Mouse (Mus musculus): ENCODE results near the gene Robo4. TPM values are rescaled to one million over a fixed set of nuclear protein-coding genes. Genes with fewer than 3 reads are reported as not detected.

Gene Robo4
- 2.6 and 4.5 TPM in 2 replicates for polyA plus RNA-seq (2014; fragmentation: Nextera tagmentation; extraction: Ambion mirVana)

GRCm38 (mm10) chr9:37401802-37402201 is at the start of gene Robo4:
Robo4 (plus strand) TSS chr9:37401897.
- H3K27ac ChIP-seq (replicated peaks; ENCODE audit: low read depth, low read length) = no peak within 1 kb of the TSS
- DNase-seq = no peak
- no peaks in the 10 kb centered on the region for H3K27me3 ChIP-seq (ENCODE audit: control insufficient read depth, insufficient read depth, low read length)
- 18% methylated on average over 7 of the region's 7 CpGs for WGBS
- H3K4me1 ChIP-seq (ENCODE audit: control insufficient read depth, insufficient read depth, low read length) = no peaks in the 10 kb centered on the region
- no peak within 1 kb of the TSS for H3K4me3 ChIP-seq (replicated peaks; ENCODE audit: low read depth, low read length)
- ATAC-seq (ENCODE audit: low FRiP score, low TSS enrichment) = no peak
- H3K4me2 ChIP-seq (ENCODE audit: low read length) = no peak within 1 kb of the TSS
- H3K36me3 ChIP-seq (ENCODE audit: control insufficient read depth, insufficient read depth, low read length) = no peaks in the 10 kb centered on the region
- no peaks in the 10 kb centered on the region for H3K9me3 ChIP-seq (ENCODE audit: control insufficient read depth, low read length)
- H3K9ac ChIP-seq (replicated peaks; ENCODE audit: low read length) = no peak within 1 kb of the TSS

- Histone ChIP-seq H3K9me3 (ENCODE audit: control insufficient read depth, low read length) (no peaks in the 10 kb centered on the region), H3K4me2 (ENCODE audit: low read length) (no peak overlapping the region), H3K27ac (replicated peaks; ENCODE audit: low read depth, low read length) (no peak overlapping the region), H3K4me3 (replicated peaks; ENCODE audit: low read depth, low read length) (no peak overlapping the region), H3K9ac (replicated peaks; ENCODE audit: low read length) (no peak overlapping the region), H3K27me3 (ENCODE audit: control insufficient read depth, insufficient read depth, low read length) (no peaks in the 10 kb centered on the region), H3K36me3 (ENCODE audit: control insufficient read depth, insufficient read depth, low read length) (no peaks in the 10 kb centered on the region), H3K4me1 (ENCODE audit: control insufficient read depth, insufficient read depth, low read length) (peaks cover 8% of the 10 kb centered on the region; the same call in 1 of the 2 replicates)
- ATAC-seq (ENCODE audit: low FRiP score, low TSS enrichment) (no peak), DNase-seq (no peak)
- 74% methylated on average over 1 of the region's 1 CpGs for whole genome bisulfite sequencing
Observed at GRCm38 (mm10) chr9:37354485-37354884, 47.2 kb upstream of the Robo4 start.

GRCm38 (mm10) chr9:37358713-37359330 is 42.9 kb upstream of the Robo4 start:
- no peaks in the 10 kb centered on the region for H3K27me3 ChIP-seq (ENCODE audit: control insufficient read depth, insufficient read depth, low read length)
- H3K4me1 ChIP-seq (ENCODE audit: control insufficient read depth, insufficient read depth, low read length) = peaks cover 9% of the 10 kb centered on the region; the same call in 1 of the 2 replicates
- no peaks in the 10 kb centered on the region for H3K9me3 ChIP-seq (ENCODE audit: control insufficient read depth, low read length)
- peak; percentile 66 for DNase-seq
- WGBS = 38% methylated on average over 7 of the region's 7 CpGs
- no peaks in the 10 kb centered on the region for H3K36me3 ChIP-seq (ENCODE audit: control insufficient read depth, insufficient read depth, low read length)
- peak; percentile 51 for ATAC-seq (ENCODE audit: low FRiP score, low TSS enrichment)
- H3K9ac ChIP-seq (replicated peaks; ENCODE audit: low read length) = no peak overlapping the region
- H3K4me2 ChIP-seq (ENCODE audit: low read length) = no peak overlapping the region
- H3K27ac ChIP-seq (replicated peaks; ENCODE audit: low read depth, low read length) = peak overlapping the region; percentile 70
- H3K4me3 ChIP-seq (replicated peaks; ENCODE audit: low read depth, low read length) = no peak overlapping the region

GRCm38 (mm10) chr9:37359331-37360220 is 42.1 kb upstream of the Robo4 start:
- Histone ChIP-seq H3K4me2 (ENCODE audit: low read length) (no peak overlapping the region), H3K36me3 (ENCODE audit: control insufficient read depth, insufficient read depth, low read length) (no peaks in the 10 kb centered on the region), H3K4me3 (replicated peaks; ENCODE audit: low read depth, low read length) (no peak overlapping the region), H3K9ac (replicated peaks; ENCODE audit: low read length) (no peak overlapping the region), H3K27ac (replicated peaks; ENCODE audit: low read depth, low read length) (peak overlapping the region; percentile 70), H3K4me1 (ENCODE audit: control insufficient read depth, insufficient read depth, low read length) (peaks cover 9% of the 10 kb centered on the region; the same call in 1 of the 2 replicates), H3K27me3 (ENCODE audit: control insufficient read depth, insufficient read depth, low read length) (no peaks in the 10 kb centered on the region), H3K9me3 (ENCODE audit: control insufficient read depth, low read length) (no peaks in the 10 kb centered on the region)
- peak; percentile 81 for DNase-seq
- ATAC-seq (ENCODE audit: low FRiP score, low TSS enrichment) = peak; percentile 70
- WGBS = 7% methylated on average over 6 of the region's 6 CpGs

- DNase-seq (no peak), ATAC-seq (ENCODE audit: low FRiP score, low TSS enrichment) (no peak)
Observed at GRCm38 (mm10) chr9:37362084-37362483, 39.6 kb upstream of the Robo4 start.

GRCm38 (mm10) chr9:37362881-37363280 is 38.8 kb upstream of the Robo4 start:
- H3K27ac ChIP-seq (replicated peaks; ENCODE audit: low read depth, low read length) = no peak overlapping the region
- H3K4me1 ChIP-seq (ENCODE audit: control insufficient read depth, insufficient read depth, low read length) = peaks cover 9% of the 10 kb centered on the region; the same call in 1 of the 2 replicates
- no peaks in the 10 kb centered on the region for H3K9me3 ChIP-seq (ENCODE audit: control insufficient read depth, low read length)
- H3K9ac ChIP-seq (replicated peaks; ENCODE audit: low read length) = no peak overlapping the region
- DNase-seq (no peak), ATAC-seq (ENCODE audit: low FRiP score, low TSS enrichment) (no peak)
- WGBS = 82% methylated on average over 1 of the region's 1 CpGs
- no peak overlapping the region for H3K4me2 ChIP-seq (ENCODE audit: low read length)
- no peaks in the 10 kb centered on the region for H3K27me3 ChIP-seq (ENCODE audit: control insufficient read depth, insufficient read depth, low read length)
- H3K4me3 ChIP-seq (replicated peaks; ENCODE audit: low read depth, low read length) = no peak overlapping the region
- H3K36me3 ChIP-seq (ENCODE audit: control insufficient read depth, insufficient read depth, low read length) = no peaks in the 10 kb centered on the region

More at GRCm38 (mm10) chr9:37362084-37362483, 39.6 kb upstream of the Robo4 start:
- H3K4me2 ChIP-seq (ENCODE audit: low read length) = no peak overlapping the region
- H3K9ac ChIP-seq (replicated peaks; ENCODE audit: low read length) = no peak overlapping the region
- no peak overlapping the region for H3K27ac ChIP-seq (replicated peaks; ENCODE audit: low read depth, low read length)
- peaks cover 9% of the 10 kb centered on the region; the same call in 1 of the 2 replicates for H3K4me1 ChIP-seq (ENCODE audit: control insufficient read depth, insufficient read depth, low read length)
- H3K9me3 ChIP-seq (ENCODE audit: control insufficient read depth, low read length) = no peaks in the 10 kb centered on the region
- H3K27me3 ChIP-seq (ENCODE audit: control insufficient read depth, insufficient read depth, low read length) = no peaks in the 10 kb centered on the region
- no peaks in the 10 kb centered on the region for H3K36me3 ChIP-seq (ENCODE audit: control insufficient read depth, insufficient read depth, low read length)
- no peak overlapping the region for H3K4me3 ChIP-seq (replicated peaks; ENCODE audit: low read depth, low read length)

- no peaks in the 10 kb centered on the region for H3K9me3 ChIP-seq (ENCODE audit: control insufficient read depth, low read length)
- H3K4me3 ChIP-seq (replicated peaks; ENCODE audit: low read depth, low read length) = no peak overlapping the region
- no peaks in the 10 kb centered on the region for H3K36me3 ChIP-seq (ENCODE audit: control insufficient read depth, insufficient read depth, low read length)
- no peak for ATAC-seq (ENCODE audit: low FRiP score, low TSS enrichment)
- peaks cover 9% of the 10 kb centered on the region; the same call in 1 of the 2 replicates for H3K4me1 ChIP-seq (ENCODE audit: control insufficient read depth, insufficient read depth, low read length)
- WGBS = 69% methylated on average over 3 of the region's 3 CpGs
- H3K4me2 ChIP-seq (ENCODE audit: low read length) = no peak overlapping the region
- no peak overlapping the region for H3K27ac ChIP-seq (replicated peaks; ENCODE audit: low read depth, low read length)
- DNase-seq = no peak
- no peaks in the 10 kb centered on the region for H3K27me3 ChIP-seq (ENCODE audit: control insufficient read depth, insufficient read depth, low read length)
- H3K9ac ChIP-seq (replicated peaks; ENCODE audit: low read length) = no peak overlapping the region
Observed at GRCm38 (mm10) chr9:37363551-37363950, 38.1 kb upstream of the Robo4 start.

GRCm38 (mm10) chr9:37364392-37364791 is 37.3 kb upstream of the Robo4 start:
- Histone ChIP-seq H3K4me3 (replicated peaks; ENCODE audit: low read depth, low read length) (no peak overlapping the region), H3K4me2 (ENCODE audit: low read length) (no peak overlapping the region), H3K27me3 (ENCODE audit: control insufficient read depth, insufficient read depth, low read length) (no peaks in the 10 kb centered on the region), H3K4me1 (ENCODE audit: control insufficient read depth, insufficient read depth, low read length) (peaks cover 2% of the 10 kb centered on the region; the same call in 1 of the 2 replicates), H3K36me3 (ENCODE audit: control insufficient read depth, insufficient read depth, low read length) (no peaks in the 10 kb centered on the region), H3K9me3 (ENCODE audit: control insufficient read depth, low read length) (no peaks in the 10 kb centered on the region), H3K27ac (replicated peaks; ENCODE audit: low read depth, low read length) (no peak overlapping the region), H3K9ac (replicated peaks; ENCODE audit: low read length) (no peak overlapping the region)
- WGBS = 58% methylated on average over 3 of the region's 3 CpGs
- DNase-seq (no peak), ATAC-seq (ENCODE audit: low FRiP score, low TSS enrichment) (no peak)
